Mouse (Mus musculus): ENCODE data around the gene Phf24. TPM values are rescaled to one million over a fixed set of nuclear protein-coding genes. Genes with fewer than 3 reads are reported as not detected.
A peak's percentile ranks its signal among the peaks of the same experiment; 100 is the strongest.

The Phf24 gene
- total and polyA plus RNA-seq, 2 experiments from 2014 or later: 42.3 to 82.7 TPM

GRCm38 (mm10) chr4:42876586-42877291 lies 39.7 kb upstream of the Phf24 start:
- peak; percentile 94 for ATAC-seq
- Histone ChIP-seq H3K4me3 (ENCODE audit: low read depth, low read length) (no peak overlapping the region), H3K9me3 (ENCODE audit: low read length) (no peaks in the 10 kb centered on the region), H3K4me2 (ENCODE audit: low read depth) (no peak overlapping the region), H3K4me1 (ENCODE audit: insufficient read depth) (no peaks in the 10 kb centered on the region), H3K27ac (ENCODE audit: low read depth, low read length) (no peak overlapping the region), H3K27me3 (ENCODE audit: insufficient read depth, low read length) (no peaks in the 10 kb centered on the region), H3K36me3 (ENCODE audit: insufficient read depth) (no peaks in the 10 kb centered on the region), H3K9ac (no peak overlapping the region)
- peak; percentile 85 for DNase-seq
- TF ChIP-seq CTCF (IDR thresholded peaks at IDR 0.05; ENCODE audit: low read depth): peak; percentile 81
- 33% methylated on average over 5 of the region's 5 CpGs for WGBS

GRCm38 (mm10) chr4:42877657-42878056 lies 38.8 kb upstream of the Phf24 start:
- no peaks in the 10 kb centered on the region for H3K4me1 ChIP-seq (ENCODE audit: insufficient read depth)
- H3K9ac ChIP-seq: no peak overlapping the region
- no peaks in the 10 kb centered on the region for H3K36me3 ChIP-seq (ENCODE audit: insufficient read depth)
- H3K4me3 ChIP-seq (ENCODE audit: low read depth, low read length): no peak overlapping the region
- no peak for TF ChIP-seq CTCF (IDR thresholded peaks at IDR 0.05; ENCODE audit: low read depth)
- no peaks in the 10 kb centered on the region for H3K27me3 ChIP-seq (ENCODE audit: insufficient read depth, low read length)
- H3K4me2 ChIP-seq (ENCODE audit: low read depth): no peak overlapping the region
- no peak for DNase-seq
- whole genome bisulfite sequencing: 89% methylated on average over 2 of the region's 2 CpGs
- no peak for ATAC-seq
- H3K27ac ChIP-seq (ENCODE audit: low read depth, low read length): no peak overlapping the region
- H3K9me3 ChIP-seq (ENCODE audit: low read length): no peaks in the 10 kb centered on the region

GRCm38 (mm10) chr4:42879829-42880676 lies 36.4 kb upstream of the Phf24 start:
- H3K27ac ChIP-seq (ENCODE audit: low read depth, low read length): no peak overlapping the region
- H3K4me2 ChIP-seq (ENCODE audit: low read depth): no peak overlapping the region
- WGBS: 83% methylated on average over 16 of the region's 16 CpGs
- ATAC-seq: no peak
- no peaks in the 10 kb centered on the region for H3K9me3 ChIP-seq (ENCODE audit: low read length)
- DNase-seq: no peak
- no peaks in the 10 kb centered on the region for H3K36me3 ChIP-seq (ENCODE audit: insufficient read depth)
- no peak overlapping the region for H3K4me3 ChIP-seq (ENCODE audit: low read depth, low read length)
- H3K4me1 ChIP-seq (ENCODE audit: insufficient read depth): no peaks in the 10 kb centered on the region
- H3K9ac ChIP-seq: no peak overlapping the region
- TF ChIP-seq CTCF (IDR thresholded peaks at IDR 0.05; ENCODE audit: low read depth): no peak
- H3K27me3 ChIP-seq (ENCODE audit: insufficient read depth, low read length): no peaks in the 10 kb centered on the region

- DNase-seq: no peak
- no peak overlapping the region for H3K27ac ChIP-seq (ENCODE audit: low read depth, low read length)
- H3K4me3 ChIP-seq (ENCODE audit: low read depth, low read length): no peak overlapping the region
- no peaks in the 10 kb centered on the region for H3K27me3 ChIP-seq (ENCODE audit: insufficient read depth, low read length)
- no peaks in the 10 kb centered on the region for H3K4me1 ChIP-seq (ENCODE audit: insufficient read depth)
- no peak overlapping the region for H3K4me2 ChIP-seq (ENCODE audit: low read depth)
- TF ChIP-seq CTCF (IDR thresholded peaks at IDR 0.05; ENCODE audit: low read depth): no peak
- WGBS: 33% methylated on average over 1 of the region's 1 CpGs
- H3K36me3 ChIP-seq (ENCODE audit: insufficient read depth): no peaks in the 10 kb centered on the region
- no peaks in the 10 kb centered on the region for H3K9me3 ChIP-seq (ENCODE audit: low read length)
- no peak overlapping the region for H3K9ac ChIP-seq
- ATAC-seq: no peak
These were observed 35.8 kb upstream of the Phf24 start for GRCm38 (mm10) chr4:42880677-42880948.

- 0 out of 2 replicates have a peak, but pooled peaks cover 4% of the 10 kb centered on the region for H3K27me3 ChIP-seq (ENCODE audit: insufficient read depth, low read length)
- ATAC-seq (no peak), DNase-seq (no peak)
- WGBS: 85% methylated on average over 6 of the region's 6 CpGs
- H3K4me3 ChIP-seq (ENCODE audit: low read depth, low read length): no peak overlapping the region
- H3K4me1 ChIP-seq (ENCODE audit: insufficient read depth): no peaks in the 10 kb centered on the region
- no peak overlapping the region for H3K9ac ChIP-seq
- H3K36me3 ChIP-seq (ENCODE audit: insufficient read depth): no peaks in the 10 kb centered on the region
- H3K27ac ChIP-seq (ENCODE audit: low read depth, low read length): no peak overlapping the region
- H3K9me3 ChIP-seq (ENCODE audit: low read length): no peaks in the 10 kb centered on the region
- no peak overlapping the region for H3K4me2 ChIP-seq (ENCODE audit: low read depth)
- no peak for TF ChIP-seq CTCF (IDR thresholded peaks at IDR 0.05; ENCODE audit: low read depth)
These were observed 29.5 kb upstream of the Phf24 start for GRCm38 (mm10) chr4:42886926-42887325.

- H3K4me1 ChIP-seq (ENCODE audit: insufficient read depth): no peaks in the 10 kb centered on the region
- TF ChIP-seq CTCF (IDR thresholded peaks at IDR 0.05; ENCODE audit: low read depth): no peak
- DNase-seq (no peak), ATAC-seq (no peak)
- no peak overlapping the region for H3K4me2 ChIP-seq (ENCODE audit: low read depth)
- no peak overlapping the region for H3K9ac ChIP-seq
- H3K36me3 ChIP-seq (ENCODE audit: insufficient read depth): no peaks in the 10 kb centered on the region
- no peaks in the 10 kb centered on the region for H3K9me3 ChIP-seq (ENCODE audit: low read length)
- H3K4me3 ChIP-seq (ENCODE audit: low read depth, low read length): no peak overlapping the region
- H3K27me3 ChIP-seq (ENCODE audit: insufficient read depth, low read length): 0 out of 2 replicates have a peak, but pooled peaks cover 4% of the 10 kb centered on the region
- 95% methylated on average over 6 of the region's 6 CpGs for WGBS
- H3K27ac ChIP-seq (ENCODE audit: low read depth, low read length): no peak overlapping the region
These were observed 27.7 kb upstream of the Phf24 start for GRCm38 (mm10) chr4:42888806-42889205.

- H3K9me3 ChIP-seq (ENCODE audit: low read length): no peaks in the 10 kb centered on the region
- H3K4me1 ChIP-seq (ENCODE audit: insufficient read depth): no peaks in the 10 kb centered on the region
- 65% methylated on average over 7 of the region's 7 CpGs for WGBS
- no peak overlapping the region for H3K4me3 ChIP-seq (ENCODE audit: low read depth, low read length)
- H3K27ac ChIP-seq (ENCODE audit: low read depth, low read length): no peak overlapping the region
- H3K4me2 ChIP-seq (ENCODE audit: low read depth): no peak overlapping the region
- no peaks in the 10 kb centered on the region for H3K36me3 ChIP-seq (ENCODE audit: insufficient read depth)
- DNase-seq: no peak
- ATAC-seq: no peak
- H3K9ac ChIP-seq: no peak overlapping the region
- 0 out of 2 replicates have a peak, but pooled peaks cover 4% of the 10 kb centered on the region for H3K27me3 ChIP-seq (ENCODE audit: insufficient read depth, low read length)
- no peak for TF ChIP-seq CTCF (IDR thresholded peaks at IDR 0.05; ENCODE audit: low read depth)
These were observed 25.3 kb upstream of the Phf24 start for GRCm38 (mm10) chr4:42891176-42891575.
